ENCODE assay signal across 8 mouse cellular contexts in genomic region chr11:102184253-102184645, GRCm38 (mm10). TPM values are rescaled to one million over a fixed set of nuclear protein-coding genes. Genes with fewer than 3 reads are reported as not detected.
DNase-seq lines count a peak whose midpoint lies in the region; ATAC-seq lines count a peak whose summit lies in the region.

No protein-coding gene starts in this region.

- peaks cover 34% of the 10 kb centered on the region for H3K36me3 ChIP-seq in kidney, embryonic 14.5 days (ENCODE audit: control insufficient read depth, insufficient read depth, low read length)
- H3K36me3 ChIP-seq in hindbrain, embryonic 11.5 days (ENCODE audit: control insufficient read depth, insufficient read depth, low read length): 0 out of 2 replicates have a peak, but pooled peaks cover 3% of the 10 kb centered on the region
- peaks cover 22% of the 10 kb centered on the region for H3K36me3 ChIP-seq in midbrain, embryonic 13.5 days

- no peaks in the 10 kb centered on the region for H3K27me3 ChIP-seq in kidney, embryonic 14.5 days (ENCODE audit: control insufficient read depth, insufficient read depth, low read length)
- H3K27me3 ChIP-seq in hindbrain, embryonic 11.5 days (ENCODE audit: control insufficient read depth, insufficient read depth, low read length): no peaks in the 10 kb centered on the region
- H3K27me3 ChIP-seq in midbrain, embryonic 13.5 days: no peaks in the 10 kb centered on the region

- no peaks in the 10 kb centered on the region for H3K9me3 ChIP-seq in kidney, embryonic 14.5 days (ENCODE audit: control insufficient read depth, low read length)
- no peaks in the 10 kb centered on the region for H3K9me3 ChIP-seq in hindbrain, embryonic 11.5 days (ENCODE audit: control insufficient read depth, low read length)
- no peaks in the 10 kb centered on the region for H3K9me3 ChIP-seq in midbrain, embryonic 13.5 days

- H3K27ac ChIP-seq in kidney, embryonic 14.5 days (ENCODE audit: low read depth, low read length): peak overlapping the region; percentile 81
- H3K27ac ChIP-seq in hindbrain, embryonic 11.5 days (ENCODE audit: low read depth, low read length): peak overlapping the region; percentile 90
- H3K27ac ChIP-seq in midbrain, embryonic 13.5 days: peak overlapping the region; percentile 96

- peak overlapping the region; percentile 53 for H3K4me2 ChIP-seq in kidney, embryonic 14.5 days (replicated peaks; ENCODE audit: low read depth, low read length)
- peak overlapping the region; percentile 72 for H3K4me2 ChIP-seq in hindbrain, embryonic 11.5 days (replicated peaks; ENCODE audit: low read depth, low read length)
- H3K4me2 ChIP-seq in midbrain, embryonic 13.5 days (replicated peaks): peak overlapping the region; percentile 82

- peaks cover 20% of the 10 kb centered on the region for H3K4me1 ChIP-seq in kidney, embryonic 14.5 days (ENCODE audit: control insufficient read depth, insufficient read depth, low read length)
- no peaks in the 10 kb centered on the region for H3K4me1 ChIP-seq in hindbrain, embryonic 11.5 days (replicated peaks; ENCODE audit: control insufficient read depth, insufficient read depth, low read length)
- H3K4me1 ChIP-seq in midbrain, embryonic 13.5 days (replicated peaks): peaks cover 31% of the 10 kb centered on the region

- peak overlapping the region; percentile 87 for H3K9ac ChIP-seq in kidney, embryonic 14.5 days (ENCODE audit: low read depth, low read length)
- peak overlapping the region; percentile 89 for H3K9ac ChIP-seq in hindbrain, embryonic 11.5 days (ENCODE audit: low read depth, low read length)
- peak overlapping the region; percentile 92 for H3K9ac ChIP-seq in midbrain, embryonic 13.5 days (replicated peaks)

- peak overlapping the region; percentile 76 for H3K4me3 ChIP-seq in kidney, embryonic 14.5 days (ENCODE audit: low read length)
- peak overlapping the region; percentile 87 for H3K4me3 ChIP-seq in hindbrain, embryonic 11.5 days (ENCODE audit: low read depth, low read length)
- H3K4me3 ChIP-seq in midbrain, embryonic 13.5 days (replicated peaks): peak overlapping the region; percentile 95

- WGBS in kidney, embryonic 14.5 days: 5% methylated on average over 7 of the region's 7 CpGs
- WGBS in hindbrain, embryonic 11.5 days: 9% methylated on average over 7 of the region's 7 CpGs
- 9% methylated on average over 7 of the region's 7 CpGs for WGBS in midbrain, embryonic 13.5 days

- DNase-seq in kidney, postnatal 14 days: no peak
- peak; percentile 40 for DNase-seq in Muller cell, postnatal 12 days (ENCODE audit: inconsistent ontology term)
- no peak for DNase-seq in hindbrain, embryonic 11.5 days (ENCODE audit: low spot score)
- DNase-seq in T-cell, adult 2 months (ENCODE audit: low spot score): no peak
- DNase-seq in right cerebral cortex, adult 18-20 months: no peak
- no peak for DNase-seq in embryo, embryonic 11 days

- ATAC-seq in kidney, embryonic 14.5 days (ENCODE audit: low FRiP score, low TSS enrichment): no peak
- no peak for ATAC-seq in hindbrain, embryonic 11.5 days (ENCODE audit: low FRiP score)
- no peak for ATAC-seq in midbrain, embryonic 13.5 days

RNA-seq across cellular contexts. Expression of gene Lsm12, which starts 0.8 kb away (rescaled TPM):
- polyA plus RNA-seq in kidney, embryonic 14.5 days (2014; fragmentation: Nextera tagmentation; extraction: Ambion mirVana): 93.9 and 106 TPM in 2 replicates
- 76.0 and 80.1 TPM in 2 replicates for polyA plus RNA-seq in hindbrain, embryonic 11.5 days (2014; fragmentation: Nextera tagmentation; extraction: Ambion mirVana)
- 141 and 156 TPM in 2 replicates for polyA plus RNA-seq in midbrain, embryonic 13.5 days (2015; fragmentation: Nextera tagmentation; extraction: Ambion mirVana)

RNA-seq across cellular contexts. Expression of gene G6pc3, which starts 5.2 kb away (rescaled TPM):
- polyA plus RNA-seq in kidney, embryonic 14.5 days (2014; fragmentation: Nextera tagmentation; extraction: Ambion mirVana): 42.5 and 50.6 TPM in 2 replicates
- 28.8 and 31.9 TPM in 2 replicates for polyA plus RNA-seq in hindbrain, embryonic 11.5 days (2014; fragmentation: Nextera tagmentation; extraction: Ambion mirVana)
- 31.4 and 32.9 TPM in 2 replicates for polyA plus RNA-seq in midbrain, embryonic 13.5 days (2015; fragmentation: Nextera tagmentation; extraction: Ambion mirVana)

RNA-seq across cellular contexts. Expression of gene Tmem101, which starts 28.0 kb away (rescaled TPM):
- polyA plus RNA-seq in kidney, embryonic 14.5 days (2014; fragmentation: Nextera tagmentation; extraction: Ambion mirVana): 26.5 and 28.2 TPM in 2 replicates
- polyA plus RNA-seq in hindbrain, embryonic 11.5 days (2014; fragmentation: Nextera tagmentation; extraction: Ambion mirVana): 33.2 and 34.4 TPM in 2 replicates
- 40.5 and 42.5 TPM in 2 replicates for polyA plus RNA-seq in midbrain, embryonic 13.5 days (2015; fragmentation: Nextera tagmentation; extraction: Ambion mirVana)

RNA-seq across cellular contexts. Expression of gene Nags, which starts 38.9 kb away (rescaled TPM):
- polyA plus RNA-seq in kidney, embryonic 14.5 days (2014; fragmentation: Nextera tagmentation; extraction: Ambion mirVana): 0.09 TPM in 1 of 2 replicates, not detected in the other
- 0.14 TPM in 1 of 2 replicates, not detected in the other for polyA plus RNA-seq in hindbrain, embryonic 11.5 days (2014; fragmentation: Nextera tagmentation; extraction: Ambion mirVana)
- polyA plus RNA-seq in midbrain, embryonic 13.5 days (2015; fragmentation: Nextera tagmentation; extraction: Ambion mirVana): 0.09 TPM in 1 of 2 replicates, not detected in the other

RNA-seq across cellular contexts. Expression of gene Hdac5, which starts 45.7 kb away (rescaled TPM):
- polyA plus RNA-seq in kidney, embryonic 14.5 days (2014; fragmentation: Nextera tagmentation; extraction: Ambion mirVana): 21.6 and 29.1 TPM in 2 replicates
- 32.2 and 36.6 TPM in 2 replicates for polyA plus RNA-seq in hindbrain, embryonic 11.5 days (2014; fragmentation: Nextera tagmentation; extraction: Ambion mirVana)
- 80.5 and 106 TPM in 2 replicates for polyA plus RNA-seq in midbrain, embryonic 13.5 days (2015; fragmentation: Nextera tagmentation; extraction: Ambion mirVana)
